Mouse (Mus musculus): ENCODE measurements at regions not wholly inside any gene's neighbourhood (a gene's known extent, or its start where the extent isn't known, plus 50 kb on each side); places are given as distances from the start of the nearest gene placed in this dataset.
A peak's percentile ranks its signal among the peaks of the same experiment; 100 is the strongest.

GRCm38 (mm10) chr19:60148313-60148965, 78.1 kb downstream of the Fam204a start:
- Histone ChIP-seq H3K4me2 (replicated peaks) (peak overlapping the region; percentile 1; the same call in 1 of the 2 replicates), H3K36me3 (no peaks in the 10 kb centered on the region), H3K4me1 (peaks cover 16% of the 10 kb centered on the region), H3K27me3 (peaks cover 22% of the 10 kb centered on the region), H3K9me3 (replicated peaks) (no peaks in the 10 kb centered on the region), H3K4me3 (replicated peaks) (no peak overlapping the region), H3K27ac (replicated peaks) (no peak overlapping the region), H3K9ac (no peak overlapping the region)
- ATAC-seq (ENCODE audit: insufficient number of reproducible peaks, low FRiP score, low TSS enrichment, low read depth), result peak; percentile 58
- 31% methylated on average over 8 of the region's 8 CpGs for WGBS

DNA sequence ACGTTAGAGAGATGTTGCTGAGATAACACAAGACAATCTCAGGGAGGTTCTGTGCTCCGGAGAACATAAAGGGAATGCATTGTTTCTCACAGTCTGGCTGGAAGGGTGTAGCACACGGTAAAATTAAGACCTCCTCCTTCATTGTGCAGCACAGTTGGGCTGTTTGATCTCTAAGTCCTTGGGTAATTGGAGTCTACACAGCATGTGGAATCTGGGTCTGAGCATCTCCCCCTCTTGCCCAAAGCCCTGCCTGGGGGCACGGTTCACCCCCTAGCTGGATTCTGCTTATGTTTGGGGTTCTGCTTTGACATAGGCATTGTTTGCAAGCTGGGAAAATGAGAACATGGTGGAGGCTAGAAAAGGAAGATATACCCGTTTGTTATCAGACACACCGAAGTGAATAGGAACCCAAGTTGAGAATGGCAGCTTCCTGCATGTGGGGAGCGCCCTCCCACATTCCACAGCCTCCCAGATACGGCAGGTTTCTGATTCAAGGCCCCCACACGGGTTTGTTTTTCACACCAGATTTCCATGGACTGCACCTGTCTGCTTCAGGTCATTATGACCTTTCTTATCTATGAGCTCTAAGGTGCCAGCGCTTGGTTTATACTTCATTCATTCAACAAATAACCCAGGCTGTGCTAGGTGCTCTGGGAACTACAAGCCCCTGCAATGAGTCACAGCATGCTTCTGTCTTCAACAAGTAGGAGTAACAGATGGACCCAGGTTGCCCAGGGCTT, 79.9 kb downstream of the Fam204a start:
- Histone ChIP-seq H3K9ac (no peak overlapping the region), H3K9me3 (replicated peaks) (no peaks in the 10 kb centered on the region), H3K4me3 (replicated peaks) (peak overlapping the region; percentile 25), H3K27ac (replicated peaks) (no peak overlapping the region), H3K36me3 (no peaks in the 10 kb centered on the region), H3K4me2 (replicated peaks) (peak overlapping the region; percentile 19), H3K4me1 (peaks cover 16% of the 10 kb centered on the region), H3K27me3 (peaks cover 30% of the 10 kb centered on the region)
- WGBS, result 27% methylated on average over 10 of the region's 10 CpGs
- no peak for ATAC-seq (ENCODE audit: insufficient number of reproducible peaks, low FRiP score, low TSS enrichment, low read depth)

GRCm38 (mm10) chr19:60145242-60145641, 81.3 kb downstream of the Fam204a start:
- Histone ChIP-seq H3K36me3 (no peaks in the 10 kb centered on the region), H3K4me1 (peaks cover 16% of the 10 kb centered on the region), H3K9me3 (replicated peaks) (no peaks in the 10 kb centered on the region), H3K27ac (replicated peaks) (no peak overlapping the region), H3K4me3 (replicated peaks) (peak overlapping the region; percentile 43), H3K4me2 (replicated peaks) (peak overlapping the region; percentile 45), H3K27me3 (peaks cover 30% of the 10 kb centered on the region), H3K9ac (no peak overlapping the region)
- whole genome bisulfite sequencing, result 73% methylated on average over 5 of the region's 5 CpGs
- ATAC-seq (ENCODE audit: insufficient number of reproducible peaks, low FRiP score, low TSS enrichment, low read depth), result no peak

DNA sequence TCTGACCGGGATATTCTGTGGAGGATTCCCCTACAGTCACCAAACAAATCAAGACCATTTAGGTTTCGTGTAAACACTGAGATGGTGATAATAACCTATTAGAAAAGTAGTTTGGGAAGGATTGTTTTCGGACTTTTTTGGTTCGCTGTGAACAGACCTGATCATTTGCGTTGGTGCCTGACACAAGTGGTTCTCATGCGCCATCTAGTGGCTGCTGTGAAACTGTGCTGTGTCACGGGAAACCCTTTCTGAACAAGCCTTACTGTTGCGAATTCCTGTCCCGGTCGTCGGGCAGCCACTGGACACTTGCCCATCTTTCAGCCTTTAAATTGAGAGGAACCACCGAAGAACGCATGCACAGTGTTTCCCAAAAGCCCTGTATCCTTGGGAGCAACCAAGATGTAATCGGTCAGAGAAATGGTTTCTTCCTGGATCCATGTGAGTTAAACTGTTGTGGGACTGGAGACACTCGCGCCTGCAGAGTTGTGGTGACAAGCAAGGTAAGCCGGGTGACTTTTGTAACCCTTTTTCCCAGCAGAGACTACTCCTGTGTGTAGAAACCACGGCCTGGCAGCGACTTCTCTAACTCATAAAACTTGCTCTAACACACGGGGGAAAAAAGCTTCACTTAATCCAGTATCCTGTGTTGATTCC, 82.0 kb downstream of the Fam204a start:
- H3K27ac ChIP-seq (replicated peaks), result no peak overlapping the region
- H3K9me3 ChIP-seq (replicated peaks), result no peaks in the 10 kb centered on the region
- 3% methylated on average over 20 of the region's 20 CpGs for WGBS
- ATAC-seq (ENCODE audit: insufficient number of reproducible peaks, low FRiP score, low TSS enrichment, low read depth), result peak; percentile 66; the same call in 1 of the 2 replicates
- no peaks in the 10 kb centered on the region for H3K36me3 ChIP-seq
- H3K27me3 ChIP-seq, result peaks cover 30% of the 10 kb centered on the region
- H3K4me3 ChIP-seq (replicated peaks), result peak overlapping the region; percentile 43
- 0 out of 2 replicates have a peak overlapping the region, but pooled peaks have one; percentile 9 for H3K9ac ChIP-seq
- peak overlapping the region; percentile 45 for H3K4me2 ChIP-seq (replicated peaks)
- peaks cover 16% of the 10 kb centered on the region for H3K4me1 ChIP-seq

- Histone ChIP-seq H3K27me3 (peaks cover 8% of the 10 kb centered on the region; the same call in 1 of the 2 replicates), H3K4me2 (replicated peaks) (no peak overlapping the region), H3K4me3 (replicated peaks) (no peak overlapping the region), H3K9ac (no peak overlapping the region), H3K36me3 (no peaks in the 10 kb centered on the region), H3K9me3 (replicated peaks) (no peaks in the 10 kb centered on the region), H3K4me1 (0 out of 2 replicates have a peak, but pooled peaks cover 2% of the 10 kb centered on the region), H3K27ac (replicated peaks) (no peak overlapping the region)
- ATAC-seq (ENCODE audit: insufficient number of reproducible peaks, low FRiP score, low TSS enrichment, low read depth), result no peak
- WGBS, result 77% methylated on average over 2 of the region's 2 CpGs
These were observed 87.6 kb downstream of the Fam204a start for GRCm38 (mm10) chr19:60138881-60139280.

- Histone ChIP-seq H3K4me3 (replicated peaks) (no peak overlapping the region), H3K9ac (no peak overlapping the region), H3K27ac (replicated peaks) (no peak overlapping the region), H3K4me2 (replicated peaks) (no peak overlapping the region), H3K27me3 (no peaks in the 10 kb centered on the region; the same call in 1 of the 2 replicates), H3K36me3 (no peaks in the 10 kb centered on the region), H3K9me3 (replicated peaks) (no peaks in the 10 kb centered on the region), H3K4me1 (no peaks in the 10 kb centered on the region)
- 76% methylated on average over 1 of the region's 1 CpGs for WGBS
- ATAC-seq (ENCODE audit: insufficient number of reproducible peaks, low FRiP score, low TSS enrichment, low read depth), result no peak
These were observed 90.0 kb downstream of the Fam204a start for GRCm38 (mm10) chr19:60136491-60136890.

GRCm38 (mm10) chr19:60134447-60135328, 91.8 kb downstream of the Fam204a start:
- Histone ChIP-seq H3K9me3 (replicated peaks) (no peaks in the 10 kb centered on the region), H3K4me3 (replicated peaks) (no peak overlapping the region), H3K27me3 (no peaks in the 10 kb centered on the region), H3K36me3 (no peaks in the 10 kb centered on the region), H3K4me2 (replicated peaks) (no peak overlapping the region), H3K4me1 (no peaks in the 10 kb centered on the region), H3K9ac (no peak overlapping the region), H3K27ac (replicated peaks) (no peak overlapping the region)
- no peak for ATAC-seq (ENCODE audit: insufficient number of reproducible peaks, low FRiP score, low TSS enrichment, low read depth)
- WGBS, result 73% methylated on average over 4 of the region's 4 CpGs

DNA sequence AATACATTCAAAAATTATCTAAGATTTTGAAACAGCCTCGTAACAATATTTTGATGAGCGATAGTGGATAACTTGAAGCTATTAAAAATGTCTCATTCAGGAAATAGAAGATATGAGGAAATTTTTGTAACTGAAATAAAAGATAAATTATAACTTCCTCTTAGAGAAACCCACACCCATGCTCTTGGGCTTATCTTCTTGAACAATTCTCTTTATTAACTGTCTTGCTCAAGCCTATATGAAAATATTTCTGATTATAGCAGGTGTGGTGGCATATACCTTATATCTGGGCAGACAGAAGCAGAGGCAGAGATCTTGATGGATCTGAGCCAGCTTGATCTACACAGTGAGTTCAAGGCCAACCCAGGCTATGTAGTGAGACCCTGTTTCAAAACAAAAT, 96.9 kb downstream of the Fam204a start:
- ATAC-seq (ENCODE audit: insufficient number of reproducible peaks, low FRiP score, low TSS enrichment, low read depth), result no peak

DNA sequence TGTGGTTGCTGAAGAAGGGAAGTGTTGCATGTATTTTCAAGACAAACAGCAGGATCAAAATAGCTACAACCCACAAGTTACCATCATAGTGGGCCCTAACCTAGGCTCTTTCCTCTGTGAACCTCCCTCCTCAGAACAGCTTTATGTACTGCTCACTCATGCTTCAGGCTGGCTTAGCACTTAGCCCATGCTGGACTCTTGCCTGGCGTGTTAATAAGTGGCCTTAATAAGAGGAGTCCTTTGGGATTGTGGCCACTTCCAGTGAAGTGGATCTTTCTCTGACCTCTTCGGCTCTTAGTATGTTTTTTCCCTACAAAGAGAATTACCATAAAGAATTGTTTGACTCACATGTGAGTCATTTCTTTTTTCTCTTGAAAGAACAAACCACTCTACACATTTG, 101.9 kb downstream of the Fam204a start:
- WGBS, result 73% methylated on average over 2 of the region's 2 CpGs
- ATAC-seq (ENCODE audit: insufficient number of reproducible peaks, low FRiP score, low TSS enrichment, low read depth), result no peak
- H3K36me3 ChIP-seq, result no peaks in the 10 kb centered on the region
- H3K9ac ChIP-seq, result no peak overlapping the region
- no peak overlapping the region for H3K4me3 ChIP-seq (replicated peaks)
- H3K4me2 ChIP-seq (replicated peaks), result no peak overlapping the region
- no peak overlapping the region for H3K27ac ChIP-seq (replicated peaks)
- 0 out of 2 replicates have a peak, but pooled peaks cover 5% of the 10 kb centered on the region for H3K4me1 ChIP-seq
- H3K27me3 ChIP-seq, result no peaks in the 10 kb centered on the region
- H3K9me3 ChIP-seq (replicated peaks), result no peaks in the 10 kb centered on the region

More for the DNA sequence above, 96.9 kb downstream of the Fam204a start:
- H3K9me3 ChIP-seq (replicated peaks), result no peaks in the 10 kb centered on the region
- no peaks in the 10 kb centered on the region for H3K4me1 ChIP-seq
- no peak overlapping the region for H3K27ac ChIP-seq (replicated peaks)
- H3K4me3 ChIP-seq (replicated peaks), result no peak overlapping the region
- no peak overlapping the region for H3K4me2 ChIP-seq (replicated peaks)
- H3K36me3 ChIP-seq, result no peaks in the 10 kb centered on the region
- H3K9ac ChIP-seq, result no peak overlapping the region
- WGBS, result 93% methylated on average over 2 of the region's 2 CpGs
- no peaks in the 10 kb centered on the region for H3K27me3 ChIP-seq

DNA sequence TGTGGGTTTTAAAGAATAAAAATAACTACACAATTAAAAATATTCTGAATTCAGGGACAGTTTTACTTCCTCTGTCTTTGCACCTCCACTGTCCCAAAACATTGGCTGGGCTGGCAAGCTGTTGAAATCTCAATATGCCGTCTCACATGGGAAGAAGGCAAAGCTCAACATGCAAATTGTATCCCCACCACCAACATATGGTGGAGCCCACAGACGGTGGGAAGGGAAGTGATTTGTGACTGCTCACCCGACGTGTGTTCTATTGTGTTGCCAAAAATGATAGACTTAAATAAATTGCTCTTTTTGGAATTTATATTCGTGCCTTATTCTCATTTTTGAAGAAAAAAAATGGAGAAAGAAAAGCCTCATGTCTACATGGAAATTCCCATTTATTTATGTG, 105.6 kb downstream of the Fam204a start:
- H3K4me1 ChIP-seq, result 0 out of 2 replicates have a peak, but pooled peaks cover 5% of the 10 kb centered on the region
- no peak for ATAC-seq (ENCODE audit: insufficient number of reproducible peaks, low FRiP score, low TSS enrichment, low read depth)
- no peak overlapping the region for H3K4me3 ChIP-seq (replicated peaks)
- 0 out of 2 replicates have a peak overlapping the region, but pooled peaks have one; percentile 12 for H3K27ac ChIP-seq (replicated peaks)
- no peaks in the 10 kb centered on the region for H3K27me3 ChIP-seq
- H3K9me3 ChIP-seq (replicated peaks), result no peaks in the 10 kb centered on the region
- no peak overlapping the region for H3K4me2 ChIP-seq (replicated peaks)
- WGBS, result 46% methylated on average over 5 of the region's 5 CpGs
- H3K36me3 ChIP-seq, result no peaks in the 10 kb centered on the region
- no peak overlapping the region for H3K9ac ChIP-seq

All from embryonic facial prominence, embryonic 15.5 days (tissue).